Mouse (Mus musculus): ENCODE results near the gene Eme1. TPM values are rescaled to one million over a fixed set of nuclear protein-coding genes. Genes with fewer than 3 reads are reported as not detected.
A peak's percentile ranks its signal among the peaks of the same experiment; 100 is the strongest.
"Not testable (repeated sequence)": the region's sequence is repeated elsewhere in the genome, so short reads cannot be mapped to it uniquely, and the experiment has no call there.

Eme1 gene
- total RNA-seq, 2 experiments from 2014 or later: 16.4 to 36.4 TPM

GRCm38 (mm10) chr11:94652973-94653372, 791 bp downstream of the Eme1 start:
- no peak for ATAC-seq (replicated peaks; ENCODE audit: poor library complexity, severe bottlenecking)

GRCm38 (mm10) chr11:94651241-94651640, 2.5 kb downstream of the Eme1 start:
- ATAC-seq (replicated peaks; ENCODE audit: poor library complexity, severe bottlenecking): not testable (repeated sequence)

GRCm38 (mm10) chr11:94646457-94646856, 7.3 kb downstream of the Eme1 start:
- ATAC-seq (replicated peaks; ENCODE audit: poor library complexity, severe bottlenecking): no peak

GRCm38 (mm10) chr11:94644461-94645219, 9.1 kb downstream of the Eme1 start:
- no peak for ATAC-seq (replicated peaks; ENCODE audit: poor library complexity, severe bottlenecking)

GRCm38 (mm10) chr11:94634431-94634830, 19.3 kb downstream of the Eme1 start:
- ATAC-seq (replicated peaks; ENCODE audit: poor library complexity, severe bottlenecking): no peak

GRCm38 (mm10) chr11:94632988-94633387, 20.8 kb downstream of the Eme1 start:
- ATAC-seq (replicated peaks; ENCODE audit: poor library complexity, severe bottlenecking): no peak

GRCm38 (mm10) chr11:94631969-94632368, 21.8 kb downstream of the Eme1 start:
- no peak for ATAC-seq (replicated peaks; ENCODE audit: poor library complexity, severe bottlenecking)

- peak; percentile 63 for ATAC-seq (replicated peaks; ENCODE audit: poor library complexity, severe bottlenecking)
Measured at GRCm38 (mm10) chr11:94630199-94631011, 23.4 kb downstream of the Eme1 start.

- ATAC-seq (replicated peaks; ENCODE audit: poor library complexity, severe bottlenecking): no peak; the same call in 1 of the 2 replicates
Measured at GRCm38 (mm10) chr11:94629884-94630198, 23.9 kb downstream of the Eme1 start.

GRCm38 (mm10) chr11:94629199-94629883, 24.4 kb downstream of the Eme1 start, which contains the start of gene Lrrc59:
Lrrc59 (plus strand) TSS chr11:94629767.
- ATAC-seq (replicated peaks; ENCODE audit: poor library complexity, severe bottlenecking): peak; percentile 97

GRCm38 (mm10) chr11:94622162-94622561, 31.6 kb downstream of the Eme1 start:
- no peak for ATAC-seq (replicated peaks; ENCODE audit: poor library complexity, severe bottlenecking)

GRCm38 (mm10) chr11:94621458-94621852, 32.3 kb downstream of the Eme1 start:
- ATAC-seq (replicated peaks; ENCODE audit: poor library complexity, severe bottlenecking): no peak; the same call in 1 of the 2 replicates

- no peak for ATAC-seq (replicated peaks; ENCODE audit: poor library complexity, severe bottlenecking)
Measured at GRCm38 (mm10) chr11:94620766-94621457, 32.9 kb downstream of the Eme1 start.

- no peak for ATAC-seq (replicated peaks; ENCODE audit: poor library complexity, severe bottlenecking)
Measured at GRCm38 (mm10) chr11:94617646-94618045, 36.1 kb downstream of the Eme1 start.

GRCm38 (mm10) chr11:94615494-94615893, 38.3 kb downstream of the Eme1 start:
- ATAC-seq (replicated peaks; ENCODE audit: poor library complexity, severe bottlenecking): no peak

- ATAC-seq (replicated peaks; ENCODE audit: poor library complexity, severe bottlenecking): no peak
Measured at GRCm38 (mm10) chr11:94614603-94615002, 39.2 kb downstream of the Eme1 start.

- no peak; the same call in 1 of the 2 replicates for ATAC-seq (replicated peaks; ENCODE audit: poor library complexity, severe bottlenecking)
Measured at GRCm38 (mm10) chr11:94610744-94611740, 42.7 kb downstream of the Eme1 start.

- no peak for ATAC-seq (replicated peaks; ENCODE audit: poor library complexity, severe bottlenecking)
Measured at GRCm38 (mm10) chr11:94602356-94602955, 51.3 kb downstream of the Eme1 start.

Data from granulocyte monocyte progenitor cell, adult 5-6 weeks (primary cell).